Mouse (Mus musculus) forebrain, embryonic 14.5 days (tissue): ENCODE measurements around the gene Cypt12. TPM values are rescaled to one million over a fixed set of nuclear protein-coding genes. Genes with fewer than 3 reads are reported as not detected.

ENCODE experiments used
- ATAC-seq: fragments of 200-750 bp; cut with Nextera tagmentation; 2 replicates; pipeline ENCODE4 v1.8.0; 2017; ENCODE audit warnings: mild to moderate bottlenecking, moderate library complexity
- DNase-seq: peaks from one replicate; pipeline ENCODE4 v3.0.0-alpha.2; 2015; ENCODE audit warnings: low spot score
- H3K27ac ChIP-seq: fragments of 300-500 bp; sonication (generic); 2 replicates; pipeline ENCODE4 v1.5.1; 2014; ENCODE audit warnings: low read depth, mild to moderate bottlenecking, control low read depth, low read length, moderate library complexity
- H3K27me3 ChIP-seq: fragments of 300-500 bp; sonication (generic); replicated peaks from 2 replicates; pipeline ENCODE4 v1.6.1; 2014; ENCODE audit warnings: low read length, control low read depth, mixed read lengths; ENCODE audit not compliant: control insufficient read depth, insufficient read depth
- H3K36me3 ChIP-seq: fragments of 300-500 bp; sonication (generic); 2 replicates; pipeline ENCODE4 v1.6.1; 2014; ENCODE audit warnings: low read length, control low read depth; ENCODE audit not compliant: control insufficient read depth, insufficient read depth
- H3K4me1 ChIP-seq: fragments of 300-500 bp; sonication (generic); 2 replicates; pipeline ENCODE4 v1.6.1; 2014; ENCODE audit warnings: antibody characterized with exemption, low read length, control low read depth; ENCODE audit not compliant: control insufficient read depth, insufficient read depth
- H3K4me2 ChIP-seq: fragments of 300-500 bp; sonication (generic); 2 replicates; pipeline ENCODE4 v1.6.1; 2014; ENCODE audit warnings: mild to moderate bottlenecking, control low read depth, low read length
- H3K4me3 ChIP-seq: fragments of 300-500 bp; sonication (generic); 2 replicates; pipeline ENCODE4 v1.5.1; 2014; ENCODE audit warnings: low read depth, low read length, control low read depth
- H3K9ac ChIP-seq: fragments of 300-500 bp; sonication (generic); 2 replicates; pipeline ENCODE4 v1.6.1; 2014; ENCODE audit warnings: mild to moderate bottlenecking, low read length, control low read depth, moderate library complexity
- H3K9me3 ChIP-seq: fragments of 300-500 bp; sonication (generic); replicated peaks from 2 replicates; pipeline ENCODE4 v1.6.1; 2016; ENCODE audit warnings: low read length, control low read depth, mixed read lengths; ENCODE audit not compliant: control insufficient read depth
- WGBS: fragments of 180-500 bp; shearing (Covaris S2); extraction: QIAGEN DNeasy Blood & Tissue Kit; methylation state at CpG from one replicate; pipeline ENCODE4 v1.1.7; 2014; 5-methylcytosine and 5-hydroxymethylcytosine counted together
- polyA plus RNA-seq: library from polyadenylated mRNA; unstranded; fragments of >200 nt; fragmentation: Nextera tagmentation; extraction: Ambion mirVana; gene quantifications from 2 replicates; pipeline ENCODE4 v1.2.1, GENCODE M21; 2014

Gene Cypt12
- polyA plus RNA-seq = not detected in 2 replicates

- Histone ChIP-seq H3K4me3 (no peak within 1 kb of the TSS), H3K27ac (no peak within 1 kb of the TSS), H3K4me2 (no peak within 1 kb of the TSS), H3K4me1 (no peaks in the 10 kb centered on the region), H3K36me3 (no peaks in the 10 kb centered on the region), H3K27me3 (no peaks in the 10 kb centered on the region), H3K9me3 (no peaks in the 10 kb centered on the region), H3K9ac (no peak within 1 kb of the TSS)
- 96% methylated on average over 13 of the region's 13 CpGs for WGBS
- no peak for ATAC-seq
- no peak for DNase-seq
Measured at GRCm38 (mm10) chr3:17948299-17948698, at the start of gene Cypt12. TSS of gene Cypt12 (plus strand) at chr3:17948410.

GRCm38 (mm10) chr3:17913796-17914195 is 34.4 kb upstream of the Cypt12 start:
- Histone ChIP-seq H3K9ac (no peak overlapping the region), H3K9me3 (no peaks in the 10 kb centered on the region), H3K27ac (no peak overlapping the region), H3K4me2 (no peak overlapping the region), H3K27me3 (no peaks in the 10 kb centered on the region), H3K4me1 (no peaks in the 10 kb centered on the region), H3K36me3 (no peaks in the 10 kb centered on the region), H3K4me3 (no peak overlapping the region)
- no peak for DNase-seq
- no peak for ATAC-seq

- no peaks in the 10 kb centered on the region for H3K9me3 ChIP-seq
- peak; percentile 18; the same call in 1 of the 2 replicates for ATAC-seq
- peak; percentile 71 for DNase-seq
- no peak overlapping the region for H3K4me2 ChIP-seq
- H3K4me3 ChIP-seq = no peak overlapping the region
- no peak overlapping the region for H3K9ac ChIP-seq
- 27% methylated on average over 2 of the region's 2 CpGs for whole genome bisulfite sequencing
- no peaks in the 10 kb centered on the region for H3K27me3 ChIP-seq
- no peak overlapping the region for H3K27ac ChIP-seq
- no peaks in the 10 kb centered on the region for H3K4me1 ChIP-seq
- H3K36me3 ChIP-seq = no peaks in the 10 kb centered on the region
Measured at GRCm38 (mm10) chr3:17940206-17940605, 8.0 kb upstream of the Cypt12 start.
